Mouse (Mus musculus) liver, embryonic 14.5 days (tissue): ENCODE results near the gene Stx12.

Experiments
- CTCF ChIP-seq: IDR thresholded peaks from 2 replicates; pipeline ENCODE4 v1.5.1; 2016; ENCODE audit warnings: antibody characterized with exemption, low read depth, control low read depth
- EP300 ChIP-seq: IDR thresholded peaks from 2 replicates; pipeline ENCODE4 v1.6.1; 2016; ENCODE audit warnings: antibody characterized with exemption, low read depth

DNA sequence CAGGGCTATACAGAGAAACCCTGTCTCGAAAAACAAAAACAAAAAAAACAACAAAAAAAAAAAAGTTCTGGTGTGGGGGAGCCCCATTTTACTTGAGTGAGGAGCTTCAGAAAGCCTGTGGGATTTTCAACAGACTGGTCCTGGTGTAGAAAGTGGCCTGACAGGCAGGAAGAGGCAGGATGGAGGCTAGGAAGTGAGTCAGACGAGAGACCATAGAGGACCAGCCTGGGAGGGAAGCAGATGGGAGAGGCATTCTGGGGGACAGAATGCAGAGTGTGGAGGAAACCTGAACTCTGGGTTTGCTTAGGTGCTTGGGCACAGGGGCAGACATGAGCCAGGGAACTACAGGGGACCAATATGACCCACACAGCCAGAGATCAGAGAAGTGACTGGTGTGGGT lies 67.5 kb downstream of the Stx12 start:
- TF ChIP-seq CTCF, result no peak
- TF ChIP-seq EP300, result no peak
